Mouse (Mus musculus) A20 (cell line): ENCODE results near the gene Pla2g7.
"Not testable (repeated sequence)": the region's sequence is repeated elsewhere in the genome, so short reads cannot be mapped to it uniquely, and the experiment has no call there.

Experiments used
- DNase-seq: peaks from one replicate; pipeline ENCODE4 v3.0.0-alpha.2; 2011; ENCODE audit warnings: low read depth, low spot score

Gene Pla2g7

GRCm38 (mm10) chr17:43567992-43568888 is at the start of gene Pla2g7:
Pla2g7 (plus strand) TSS chr17:43568098.
- no peak for DNase-seq

DNA sequence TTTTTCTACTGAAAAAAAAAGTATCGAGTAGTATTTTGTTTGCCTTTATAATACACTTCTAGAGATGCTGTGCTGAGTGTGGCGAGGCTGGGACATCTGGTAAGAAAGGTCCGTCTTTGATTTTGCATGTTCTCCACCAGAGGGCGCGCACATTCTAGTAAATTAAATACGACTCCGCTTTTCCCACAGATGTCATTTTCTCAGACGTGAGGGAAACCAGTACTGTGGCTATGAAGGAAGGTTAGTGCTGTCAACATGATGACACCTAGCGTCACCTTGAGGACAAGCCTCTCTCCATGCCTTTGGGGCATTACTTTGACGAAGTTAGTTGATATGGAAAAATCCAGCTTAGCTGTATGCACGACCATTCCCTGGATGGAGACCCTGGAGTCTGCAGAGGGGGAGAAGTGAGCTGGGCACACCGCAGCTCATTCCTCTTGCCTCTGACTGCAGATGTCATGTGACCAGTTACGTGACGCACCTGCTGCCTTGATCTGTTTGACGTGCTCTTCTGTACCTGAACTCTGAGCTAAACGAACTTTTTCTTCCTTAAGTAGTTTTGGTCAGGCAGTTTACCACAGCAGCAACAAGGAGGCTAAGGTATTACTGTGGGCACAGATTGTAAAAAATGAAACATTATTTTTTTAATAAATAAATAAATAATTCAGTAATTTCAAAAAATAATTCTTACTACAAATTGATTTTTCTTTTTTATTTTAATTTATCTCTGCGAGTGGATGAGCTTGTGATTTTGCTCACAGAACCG is 49.1 kb upstream of the Pla2g7 start:
- DNase-seq: peak; percentile 76

GRCm38 (mm10) chr17:43520166-43520565 is 47.7 kb upstream of the Pla2g7 start:
- DNase-seq: peak; percentile 16

- DNase-seq: no peak
Observed at GRCm38 (mm10) chr17:43530507-43530906, 37.4 kb upstream of the Pla2g7 start.

GRCm38 (mm10) chr17:43531192-43531591 is 36.7 kb upstream of the Pla2g7 start:
- no peak for DNase-seq

DNA sequence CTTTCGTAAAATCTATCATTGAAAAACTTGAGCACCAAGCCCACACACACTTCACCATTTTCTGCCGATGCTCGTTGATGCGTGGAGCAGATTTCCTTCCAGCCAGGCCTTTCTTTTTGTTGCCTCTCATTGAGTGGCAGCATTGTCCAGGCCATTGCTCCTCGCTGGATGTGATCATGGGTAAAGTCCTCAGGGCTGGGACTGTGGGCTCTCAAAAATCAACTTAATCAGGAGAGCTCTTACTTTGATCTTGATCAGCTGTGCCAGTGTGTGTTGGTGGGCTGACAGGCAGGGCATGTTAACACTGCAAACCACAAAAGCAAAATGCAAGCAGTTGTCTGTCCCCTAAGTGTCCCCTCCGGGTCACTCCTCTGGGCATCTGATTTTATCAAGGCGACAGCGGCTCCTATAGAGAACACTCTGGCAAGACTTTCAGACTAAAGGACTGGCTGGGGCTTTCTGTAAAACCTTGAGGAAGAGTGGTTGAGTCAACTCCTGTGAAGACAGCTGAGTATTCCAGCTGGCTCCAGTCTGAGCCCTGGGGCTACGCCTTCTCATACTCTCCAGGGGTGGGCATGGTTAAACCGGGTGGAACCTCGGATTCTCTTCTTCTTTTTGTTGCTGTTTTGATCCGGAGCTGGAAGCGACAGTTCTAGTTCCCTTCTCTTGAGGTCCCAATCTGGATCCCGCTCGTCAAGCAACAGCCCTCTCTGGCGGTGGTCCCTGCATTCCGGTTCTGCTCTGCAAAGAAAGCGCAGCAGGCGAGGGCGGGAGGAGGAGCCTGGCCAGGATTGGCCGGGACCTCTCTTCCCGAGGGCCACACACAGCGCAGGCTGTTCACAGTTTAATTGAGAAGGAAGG is 33.3 kb upstream of the Pla2g7 start:
- DNase-seq: no peak

DNA sequence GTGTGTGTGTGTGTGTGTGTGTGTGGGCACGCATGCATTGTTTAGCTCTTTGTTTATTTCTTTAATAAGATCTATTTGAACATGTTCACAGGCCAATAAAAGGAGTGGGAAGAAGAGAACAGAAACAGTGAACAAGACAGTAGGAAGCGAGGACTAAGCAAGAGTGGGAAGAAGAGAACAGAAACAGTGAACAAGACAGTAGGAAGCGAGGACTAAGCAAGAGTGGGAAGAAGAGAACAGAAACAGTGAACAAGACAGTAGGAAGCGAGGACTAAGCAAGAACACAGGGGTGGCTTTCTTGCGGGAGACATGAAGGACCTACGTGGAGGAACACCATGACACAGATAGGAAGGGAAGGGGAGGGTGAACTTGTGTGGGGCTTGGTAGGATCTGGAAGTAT is 31.1 kb upstream of the Pla2g7 start:
- not testable (repeated sequence) for DNase-seq

DNA sequence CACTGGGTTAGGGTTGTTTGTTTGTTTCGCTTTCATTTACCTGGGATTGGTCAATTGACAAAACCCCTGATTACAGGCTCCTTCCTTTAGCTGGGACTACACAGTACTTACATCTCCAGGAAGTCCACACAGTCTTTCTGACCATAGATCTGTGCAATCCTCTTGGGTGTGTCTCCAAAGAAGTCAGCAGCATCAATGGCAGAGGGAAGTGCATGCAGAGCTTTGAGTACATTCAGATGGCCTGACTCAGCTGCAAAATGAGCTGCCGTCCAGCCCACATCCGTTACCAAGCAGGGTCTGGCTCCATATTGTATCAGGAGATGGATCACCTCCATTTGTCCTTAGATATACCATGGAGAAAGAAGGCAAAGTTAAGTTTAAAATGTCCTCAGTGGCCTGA is 29.1 kb upstream of the Pla2g7 start:
- no peak for DNase-seq

DNA sequence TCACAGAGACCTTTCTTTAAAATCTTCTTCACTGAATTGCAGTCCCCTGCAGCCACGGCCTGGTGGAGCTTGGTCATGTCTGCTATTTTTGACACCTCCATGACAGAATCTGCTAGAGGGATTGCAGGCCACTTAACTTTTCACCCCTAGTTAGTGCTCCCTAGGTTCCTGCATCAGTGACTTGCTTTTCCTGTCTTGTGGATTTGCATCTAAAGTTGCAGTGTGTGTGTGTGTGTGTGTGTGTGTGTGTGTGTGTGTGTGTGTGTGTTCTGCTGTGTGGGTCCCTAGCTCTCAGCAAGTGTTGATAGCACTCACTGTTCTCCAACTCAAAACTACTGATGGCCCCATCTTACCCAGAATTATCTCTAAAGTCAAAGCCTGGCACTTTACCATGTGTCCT is 24.4 kb upstream of the Pla2g7 start, which contains the start of gene Ankrd66:
Gene Ankrd66, minus strand, starts transcription at position 101 of the 400 bp plus-strand sequence.
- DNase-seq: no peak

DNA sequence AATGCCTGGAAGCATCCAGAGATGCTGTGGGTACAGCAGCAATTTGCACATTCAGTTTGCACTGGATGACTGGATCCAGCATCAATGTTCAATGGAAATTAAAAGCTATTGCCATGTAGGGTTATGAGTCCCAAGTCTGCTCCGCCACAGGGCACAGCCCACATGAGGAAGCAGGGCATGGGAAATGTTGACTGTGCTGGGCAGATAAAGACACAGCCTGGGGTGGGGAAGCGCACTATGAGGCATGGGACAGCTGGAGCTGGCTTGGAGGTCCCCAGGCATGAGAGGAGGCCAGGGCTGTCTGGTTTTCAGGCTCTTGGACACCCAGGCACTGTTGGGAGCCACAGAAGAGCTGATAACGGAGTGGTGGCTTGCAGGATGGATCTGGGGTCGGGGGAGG is 23.9 kb upstream of the Pla2g7 start:
- DNase-seq: no peak

DNA sequence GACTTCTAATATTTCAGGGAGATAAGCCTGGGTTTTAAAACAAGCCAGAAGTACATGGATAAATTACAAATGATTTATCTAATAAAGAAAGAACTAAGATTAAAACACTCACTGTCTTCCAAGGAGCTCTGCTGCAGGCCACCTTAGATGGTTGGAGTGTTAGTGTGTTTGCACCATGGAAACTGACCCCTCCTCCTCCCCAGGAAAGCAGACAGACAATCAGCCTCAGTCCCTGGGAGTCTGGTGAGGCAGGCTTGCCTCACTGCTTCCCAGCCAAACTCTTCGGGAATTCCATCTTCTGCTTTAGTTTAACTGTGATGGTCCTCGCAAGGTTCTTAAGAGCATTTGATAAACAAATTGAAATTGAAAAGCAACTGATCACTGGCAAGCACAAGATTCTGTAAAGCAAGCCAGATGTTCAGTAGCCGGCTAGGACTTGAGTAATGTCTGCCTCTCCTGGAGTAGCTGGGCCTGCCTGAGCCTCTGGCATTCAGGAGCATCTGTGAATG is 16.7 kb upstream of the Pla2g7 start:
- no peak for DNase-seq

GRCm38 (mm10) chr17:43554516-43555403 is 13.1 kb upstream of the Pla2g7 start:
- DNase-seq: no peak

GRCm38 (mm10) chr17:43557104-43557503 is 10.8 kb upstream of the Pla2g7 start:
- DNase-seq: no peak

DNA sequence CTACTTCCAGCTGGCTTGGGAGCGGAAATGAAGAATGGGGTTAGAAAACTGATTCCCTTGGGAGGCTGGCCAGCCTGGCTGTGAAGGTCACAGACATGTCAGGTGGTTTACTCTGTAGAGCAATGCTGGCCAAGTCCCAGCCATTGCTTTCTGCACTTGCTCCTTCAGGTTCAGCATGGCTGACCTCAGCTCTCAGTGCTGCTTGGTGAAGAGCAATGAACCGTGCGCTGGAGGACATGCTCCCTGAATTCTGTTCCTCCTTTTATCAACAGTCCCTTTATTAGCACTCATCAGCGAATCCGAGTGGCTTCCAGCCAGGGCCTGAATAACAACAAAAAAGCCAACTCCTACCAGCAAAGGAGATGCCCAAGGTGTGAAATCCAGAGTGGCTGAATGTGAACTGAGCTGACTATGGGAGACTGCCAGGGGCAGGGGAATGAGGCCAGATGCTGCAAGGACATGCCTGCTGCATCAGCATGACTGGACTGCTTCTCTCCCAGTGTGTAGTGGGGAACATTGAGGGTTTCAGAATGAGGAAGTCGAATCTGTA is 10.3 kb upstream of the Pla2g7 start:
- peak; percentile 85 for DNase-seq

- no peak for DNase-seq
Observed at GRCm38 (mm10) chr17:43558678-43559077, 9.2 kb upstream of the Pla2g7 start.

DNA sequence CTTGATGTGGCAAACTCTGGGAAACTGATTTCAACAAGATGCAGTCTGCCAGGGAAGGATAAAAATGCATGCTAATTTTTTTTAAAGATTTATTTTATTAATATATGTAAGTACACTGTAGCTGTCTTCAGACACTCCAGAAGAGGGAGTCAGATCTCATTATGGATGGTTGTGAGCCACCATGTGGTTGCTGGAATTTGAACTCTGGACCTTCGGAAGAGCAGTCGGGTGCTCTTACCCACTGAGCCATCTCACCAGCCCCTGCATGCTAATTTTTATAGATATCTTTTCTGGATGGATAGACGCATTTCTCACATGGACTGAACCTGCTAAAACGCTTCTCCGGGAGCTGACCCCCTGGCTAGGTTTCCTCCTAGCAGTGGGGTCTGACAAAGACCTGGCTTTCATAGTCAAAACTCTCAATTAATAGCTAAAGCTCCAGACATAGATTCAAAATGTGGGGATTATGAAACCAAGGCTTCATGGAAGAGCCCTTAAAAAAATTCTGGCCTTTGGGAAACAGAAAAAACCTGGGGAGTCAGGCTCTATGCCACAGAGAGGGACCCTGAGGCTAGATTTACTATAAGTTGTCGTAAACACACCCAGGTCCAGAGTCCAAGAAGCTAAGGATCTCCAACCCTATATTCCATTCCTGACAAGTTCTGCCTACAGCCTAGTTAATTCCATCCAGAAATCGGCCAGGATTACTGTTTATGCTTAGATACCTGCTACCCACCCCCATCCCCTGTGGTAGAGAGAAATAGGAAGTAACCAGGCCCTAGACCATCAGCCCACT is 4.5 kb upstream of the Pla2g7 start:
- DNase-seq: no peak

GRCm38 (mm10) chr17:43567593-43567991 is 306 bp upstream of the Pla2g7 start:
- DNase-seq: no peak

DNA sequence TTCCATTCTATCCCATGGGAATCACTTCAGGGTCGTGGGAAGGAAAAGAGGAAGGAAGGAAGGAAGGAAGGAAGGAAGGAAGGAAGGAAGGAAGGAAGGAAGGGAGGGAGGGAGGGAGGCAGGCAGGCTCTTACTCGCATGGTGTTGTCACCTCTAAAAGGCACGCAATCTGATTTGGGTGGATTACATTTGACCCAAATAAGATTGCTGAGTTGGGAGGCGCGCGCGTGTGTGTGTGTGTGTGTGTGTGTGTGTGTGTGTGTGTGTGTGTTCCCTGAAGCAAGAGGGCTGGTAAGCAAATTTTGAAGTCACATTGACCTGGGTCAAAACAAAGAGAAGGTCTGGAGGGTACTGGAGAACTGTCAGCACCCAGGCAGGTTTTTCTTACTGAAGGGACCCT is 1.4 kb downstream of the Pla2g7 start:
- DNase-seq: no peak

DNA sequence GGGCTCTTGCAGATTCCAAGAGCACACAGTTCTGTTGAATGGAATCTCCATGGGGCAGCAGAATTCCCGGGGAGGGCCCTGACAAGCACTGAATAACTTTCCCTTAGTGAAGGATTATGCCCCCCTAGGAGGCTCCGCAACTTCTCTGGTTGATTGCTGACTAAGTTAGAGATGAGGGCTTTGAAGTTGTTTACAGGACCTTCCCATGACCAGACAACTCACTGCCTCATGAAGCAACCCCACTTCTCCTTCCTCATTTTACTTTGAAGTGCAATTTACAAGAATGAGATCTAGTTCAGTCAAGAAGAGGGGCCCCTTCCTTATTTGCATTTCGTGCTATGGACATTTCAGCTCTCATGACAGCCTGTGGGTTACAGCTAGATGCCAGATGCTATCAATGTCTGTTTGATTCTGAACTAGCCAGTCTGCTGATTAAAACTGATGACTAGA is 5.8 kb downstream of the Pla2g7 start:
- DNase-seq: peak; percentile 74
